Mouse (Mus musculus) CD4-positive, CD25-positive, alpha-beta regulatory T cell, adult 2 months (primary cell): Measurements from ENCODE around the gene Amer2.
"Not testable (repeated sequence)": the region's sequence is repeated elsewhere in the genome, so short reads cannot be mapped to it uniquely, and the experiment has no call there.

Experiments used
- DNase-seq: peaks from one replicate; pipeline ENCODE4 v3.0.0-alpha.2; 2012; ENCODE audit warnings: low read depth, low spot score

Gene Amer2

GRCm38 (mm10) chr14:60372821-60373309, at the start of gene Amer2:
Gene Amer2 (plus strand): TSS chr14:60373259.
- no peak for DNase-seq

GRCm38 (mm10) chr14:60340001-60340400, 33.1 kb upstream of the Amer2 start:
- not testable (repeated sequence) for DNase-seq

- DNase-seq, result no peak
These were observed 32.5 kb upstream of the Amer2 start for GRCm38 (mm10) chr14:60340570-60340969.

- DNase-seq, result no peak
These were observed 27.7 kb upstream of the Amer2 start for GRCm38 (mm10) chr14:60345326-60345876.

DNA sequence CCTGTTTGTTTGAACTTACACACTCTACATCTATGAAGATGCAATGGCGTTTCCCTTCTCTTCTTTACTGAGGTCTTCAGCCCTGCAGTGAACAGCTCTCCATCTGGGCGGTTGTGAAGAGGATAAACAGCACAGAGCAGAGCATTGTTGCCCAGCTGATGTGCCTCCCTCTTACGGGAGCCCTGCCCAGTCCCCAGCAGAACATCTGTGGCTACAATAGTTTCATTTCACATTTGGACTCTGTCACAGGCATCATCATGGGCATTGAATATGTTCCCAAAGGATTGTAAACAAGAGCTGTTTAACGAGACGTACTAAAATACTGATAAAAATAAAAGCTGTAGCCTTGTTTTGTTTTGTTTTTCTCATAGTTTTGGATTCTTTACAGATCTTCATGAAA, 14.7 kb upstream of the Amer2 start:
- no peak for DNase-seq

DNA sequence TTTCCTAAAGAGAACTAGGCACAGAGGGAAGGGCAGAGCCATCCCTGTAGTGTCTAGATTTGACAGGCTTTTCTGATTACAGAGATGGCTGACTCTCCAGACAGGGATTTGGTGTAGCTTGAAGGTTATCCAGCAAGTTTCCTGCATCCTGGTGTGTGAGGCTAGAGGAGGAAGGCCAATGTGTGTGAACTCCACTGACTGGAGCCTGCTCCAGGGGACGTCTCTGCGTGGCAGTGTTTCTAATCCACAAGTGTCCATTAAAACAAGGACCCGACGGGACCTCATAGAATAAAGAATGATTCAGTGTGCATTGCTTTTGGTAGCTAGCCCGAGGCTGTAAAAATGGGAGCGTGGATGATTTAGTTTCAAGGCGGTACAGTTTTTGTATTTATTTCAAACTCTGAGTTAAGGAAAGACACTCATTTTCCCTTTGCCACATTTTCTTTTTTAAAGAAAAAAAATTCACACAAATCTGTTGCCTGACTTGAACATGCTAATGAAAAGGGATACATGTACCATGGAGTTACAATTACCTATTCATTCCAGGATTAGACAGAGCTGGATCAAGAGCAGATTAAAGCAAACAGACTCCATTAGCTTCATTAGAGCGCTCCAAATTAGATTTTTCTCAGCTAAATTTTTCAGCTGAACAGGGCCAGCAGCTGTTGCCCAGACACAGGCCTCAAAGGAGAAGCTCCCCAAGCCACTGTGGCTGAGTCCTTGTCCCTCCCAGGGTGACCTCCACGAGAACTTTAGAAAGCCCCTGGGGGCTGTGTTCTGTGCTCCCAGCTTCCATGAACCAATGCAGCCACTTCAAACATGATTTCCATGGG, 11.5 kb upstream of the Amer2 start:
- DNase-seq, result no peak

- no peak for DNase-seq
These were observed 6.3 kb upstream of the Amer2 start for GRCm38 (mm10) chr14:60366729-60367128.

- DNase-seq, result no peak
These were observed 4.0 kb upstream of the Amer2 start for GRCm38 (mm10) chr14:60368769-60369666.

DNA sequence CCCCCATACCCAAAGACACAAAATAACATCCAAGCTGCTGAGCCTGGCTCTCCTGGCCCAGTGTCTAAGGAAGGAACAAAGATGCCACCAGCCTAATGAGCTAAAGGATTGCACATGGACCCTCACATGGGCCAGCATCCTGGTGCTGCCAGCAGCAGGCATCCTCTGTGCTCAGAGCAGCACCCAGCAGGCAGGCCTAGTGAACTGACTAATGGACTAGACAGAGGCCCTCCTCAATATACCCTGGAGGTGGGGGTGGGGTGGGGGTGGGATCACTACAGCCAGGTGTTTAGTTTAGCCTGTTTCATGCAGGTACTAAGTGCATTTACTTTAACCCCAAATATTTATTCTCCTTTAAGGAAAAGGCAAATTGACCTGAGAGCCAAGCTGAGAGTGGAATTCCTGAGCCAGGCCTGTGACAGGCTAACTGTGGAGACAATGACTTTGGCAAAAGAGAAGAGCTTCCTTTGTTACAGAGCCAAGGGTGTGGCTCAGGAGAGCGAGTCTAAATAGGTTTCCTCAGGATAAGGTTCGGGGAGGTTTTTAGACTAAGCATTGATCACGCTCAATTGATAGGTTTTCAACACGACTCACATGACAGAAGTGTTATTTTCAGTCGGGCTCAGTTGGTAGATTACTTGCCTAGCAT, 3.3 kb upstream of the Amer2 start:
- DNase-seq, result no peak

DNA sequence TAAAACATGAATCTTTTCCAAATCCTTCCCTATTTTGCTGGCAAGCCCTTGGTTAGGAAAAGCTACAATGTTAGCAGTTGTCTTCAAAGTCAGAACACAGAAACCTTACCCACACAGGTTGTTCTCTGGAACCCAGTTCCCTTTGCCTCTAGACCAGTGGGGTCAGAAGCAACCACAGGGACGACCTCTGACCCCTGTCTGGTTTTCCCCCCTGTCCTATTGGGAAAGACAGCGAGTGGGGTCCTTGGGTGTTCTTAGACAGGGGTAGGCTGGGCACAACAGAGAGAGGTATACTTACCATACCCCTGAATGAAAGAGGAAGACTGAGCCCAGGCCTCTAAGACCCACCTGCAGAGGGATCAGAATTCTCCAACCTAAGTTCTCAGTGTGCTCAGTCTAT, 4.0 kb downstream of the Amer2 start:
- no peak for DNase-seq

DNA sequence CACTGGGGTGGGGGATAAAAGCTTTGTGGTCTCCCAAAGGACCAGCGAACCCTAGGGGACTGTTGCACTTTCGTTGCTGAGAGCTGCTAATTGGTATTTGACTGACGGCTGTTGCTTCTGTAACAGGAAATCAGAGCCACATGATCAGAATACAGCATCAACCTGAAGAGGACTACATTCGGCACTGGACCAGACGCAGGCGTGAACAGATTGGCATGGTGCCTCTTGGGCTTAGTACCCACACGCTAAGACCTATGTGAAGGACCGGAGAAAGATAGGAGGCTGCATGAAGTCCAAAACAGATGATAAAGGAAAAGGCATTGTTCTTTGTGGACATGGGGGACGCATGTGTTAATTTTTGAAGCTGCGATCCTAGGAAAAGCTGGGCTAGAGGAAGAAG, 4.5 kb downstream of the Amer2 start:
- DNase-seq, result no peak

- DNase-seq, result no peak
These were observed 5.1 kb downstream of the Amer2 start for GRCm38 (mm10) chr14:60378057-60378565.

GRCm38 (mm10) chr14:60378566-60379322, 5.7 kb downstream of the Amer2 start:
- no peak for DNase-seq

DNA sequence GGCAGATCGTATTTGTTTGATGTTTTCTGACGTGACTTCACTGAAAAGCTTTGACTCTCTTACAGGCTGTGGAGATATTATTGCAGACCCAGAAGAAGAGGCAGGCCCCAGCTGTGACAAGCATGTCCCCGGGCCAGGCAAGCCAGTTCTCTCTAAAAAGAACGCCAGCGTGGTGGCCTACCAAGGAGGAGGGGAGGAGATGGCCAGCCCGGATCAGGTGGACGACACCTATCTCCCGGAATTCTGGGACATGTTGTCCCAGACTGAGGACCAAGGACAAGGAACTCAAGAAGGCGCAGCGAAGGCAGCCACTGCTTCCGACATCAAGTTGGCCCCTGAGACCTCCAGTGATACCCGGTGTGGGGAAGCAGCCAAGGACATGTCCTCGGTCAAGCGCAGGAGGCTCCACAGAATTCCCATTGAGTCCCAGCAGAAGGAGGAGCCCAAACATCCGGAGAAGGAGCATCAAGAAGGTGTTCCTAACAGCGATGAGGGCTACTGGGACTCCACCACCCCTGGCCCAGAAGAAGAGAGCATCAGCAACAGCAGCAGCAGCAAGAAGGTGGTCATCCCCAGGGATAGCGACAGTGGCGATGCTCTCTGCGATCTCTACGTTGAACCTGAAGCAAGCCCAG, 6.4 kb downstream of the Amer2 start:
- DNase-seq, result no peak

DNA sequence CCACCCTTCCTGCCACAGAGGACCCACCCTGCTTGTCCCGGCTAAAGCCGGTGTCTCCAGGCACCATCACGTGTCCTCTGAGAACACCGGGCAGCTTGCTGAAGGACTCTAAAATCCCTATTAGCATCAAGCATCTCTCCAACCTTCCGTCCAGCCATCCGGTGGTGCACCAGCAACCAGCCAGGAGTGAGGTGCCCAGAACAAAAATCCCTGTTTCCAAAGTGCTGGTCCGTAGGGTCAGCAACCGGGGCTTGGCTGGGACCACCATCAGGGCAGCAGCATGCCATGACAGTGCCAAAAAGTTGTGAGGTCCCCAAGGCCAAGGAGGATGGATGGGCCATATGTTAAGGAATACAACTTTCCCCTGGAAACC, 6.9 kb downstream of the Amer2 start:
- DNase-seq, result no peak

DNA sequence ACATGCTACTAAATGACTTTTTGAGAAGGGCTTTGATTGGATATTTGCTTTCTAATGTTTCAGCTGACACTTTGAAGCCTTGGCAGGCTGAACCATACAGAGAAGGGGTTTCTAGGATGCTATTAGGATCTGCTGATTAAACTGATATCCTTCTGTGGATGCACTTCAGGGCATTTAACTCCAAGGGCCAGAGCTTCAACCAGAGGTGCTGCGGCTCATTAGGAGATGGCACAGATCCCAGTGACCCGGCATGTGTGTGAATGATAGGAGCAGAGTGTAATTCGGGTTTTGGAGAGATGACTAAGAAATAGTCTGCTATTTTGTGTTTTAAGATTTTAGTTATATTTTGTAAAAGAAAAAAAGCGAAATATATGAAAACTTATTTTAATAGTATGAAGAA, 8.6 kb downstream of the Amer2 start:
- no peak for DNase-seq

DNA sequence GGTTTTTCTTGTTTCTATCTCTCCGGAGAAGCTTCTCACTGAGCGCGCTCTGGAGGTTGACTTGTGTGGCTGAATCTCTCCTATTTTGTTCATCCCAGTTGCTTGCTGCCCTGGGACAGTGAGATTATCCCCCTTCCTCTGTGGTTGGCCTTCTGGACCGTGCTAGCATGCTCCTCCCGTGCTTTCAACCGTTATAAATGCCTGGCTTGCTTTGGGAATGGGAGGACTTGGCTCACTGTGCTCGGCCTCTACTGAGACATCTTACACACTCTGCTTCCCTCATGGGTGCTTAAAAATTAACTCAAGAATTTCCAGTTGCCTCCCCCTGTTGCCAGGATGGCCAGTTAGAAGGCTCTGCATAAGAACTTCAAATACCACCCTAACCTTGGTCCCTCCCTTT, 10.8 kb downstream of the Amer2 start:
- DNase-seq, result no peak

- no peak for DNase-seq
These were observed 11.2 kb downstream of the Amer2 start for GRCm38 (mm10) chr14:60384269-60384668.

- DNase-seq, result no peak
These were observed 12.1 kb downstream of the Amer2 start for GRCm38 (mm10) chr14:60385079-60385643.
